Mouse (Mus musculus) Patski (cell line): ENCODE results near the gene Fry. TPM values are rescaled to one million over a fixed set of nuclear protein-coding genes. Genes with fewer than 3 reads are reported as not detected.

ENCODE experiments used
- ATAC-seq: fragments of 100-300 bp; one replicate; pipeline ENCODE4 v1.8.0; 2021
- CTCF ChIA-PET: fragments of 350-600 bp; sonication (Branson Sonifier 250); formaldehyde crosslinking; loops from one replicate; lab custom pipeline; 2022; ENCODE audit warnings: inconsistent platforms; lab: Charles Lee
- POLR2A ChIA-PET: fragments of 350-600 bp; sonication (Branson Sonifier 250); formaldehyde crosslinking; loops from one replicate; lab custom pipeline; 2022; ENCODE audit warnings: antibody characterized with exemption, inconsistent platforms; lab: Charles Lee
- DNase-seq: peaks from one replicate; pipeline ENCODE4 v3.0.0-alpha.2; 2011; ENCODE audit warnings: low read depth, low spot score
- H3K27me3 ChIP-seq: fragments of 371-371 bp; one replicate; pipeline ENCODE4 v1.5.1; 2021
- CTCF ChIP-seq: fragments of 100-300 bp; IDR thresholded peaks from one replicate; pipeline ENCODE4 v1.5.1; 2021
- in situ Hi-C: fragments of 300-500 bp; cut with MboI; formaldehyde crosslinking; loops from 3 replicates; pipeline ENCODE4 v1.11.1; 2018; ENCODE audit warnings: low pct_unique_long_range_greater_than_20kb, mixed read lengths
- polyA plus RNA-seq: library from polyadenylated mRNA; unstranded; gene quantifications from one replicate; pipeline ENCODE4 v1.2.3, GENCODE M21; 2021

The Fry gene
- polyA plus RNA-seq, 1 experiment from 2014 or later = 0.05 TPM

- POLR2A ChIA-PET = no interaction called here
- no peaks in the 10 kb centered on the region for H3K27me3 ChIP-seq
- DNase-seq (no peak), ATAC-seq (no peak)
- in situ Hi-C loops = loop anchor here (10.0 kb wide), 1 partner anchor 262 kb away; no protein-coding TSS in a partner anchor
- CTCF ChIA-PET = interaction anchor here (0.9 kb wide), 1 partner anchor 23 kb away, joined by 3 read pairs; no protein-coding TSS in a partner anchor
- no peak for TF ChIP-seq CTCF
Observed at GRCm38 (mm10) chr5:150436629-150437389, 318.4 kb downstream of the Fry start.

DNA sequence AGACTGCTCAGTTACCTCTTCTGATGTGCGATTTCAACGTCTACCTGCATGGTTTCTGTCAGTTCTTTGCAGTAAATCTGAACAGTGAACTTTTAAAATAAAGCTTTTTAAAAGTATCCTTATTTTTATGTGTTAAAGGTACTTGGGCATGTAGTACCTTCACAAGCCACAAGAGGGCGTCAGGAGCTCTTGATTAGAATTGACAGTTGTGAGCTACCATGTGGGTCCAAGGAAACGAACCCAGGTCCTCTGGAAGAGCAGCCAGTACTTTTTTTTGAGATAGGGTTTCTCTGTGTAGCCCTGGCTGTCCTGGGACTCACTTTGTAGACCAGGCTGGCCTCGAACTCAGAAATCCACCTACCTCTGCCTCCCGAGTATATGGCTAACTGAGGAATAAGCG lies 323.2 kb downstream of the Fry start:
- POLR2A ChIA-PET = interaction anchor here (0.6 to 1.1 kb wide), 2 partner anchors 32 to 44 kb away, joined by 3 read pairs; no protein-coding TSS in a partner anchor
- no peaks in the 10 kb centered on the region for H3K27me3 ChIP-seq
- in situ Hi-C loops = no loop called here
- ATAC-seq (no peak), DNase-seq (no peak)
- CTCF ChIA-PET = interaction anchor here (0.7 to 2.2 kb wide), 21 partner anchors 8 to 254 kb away, joined by 3 to 17 read pairs (median 5); partner anchors contain the start of genes N4bp2l2 and Pds5b
- peak; percentile 72 for TF ChIP-seq CTCF

- no peak for ATAC-seq
- ChIA-PET CTCF (interaction anchor here (2.2 kb wide), 1 partner anchor 10 kb away, joined by 8 read pairs; no protein-coding TSS in a partner anchor), POLR2A (interaction anchor here (0.6 kb wide), 1 partner anchor 37 kb away, joined by 3 read pairs; no protein-coding TSS in a partner anchor)
- no peak for TF ChIP-seq CTCF
- no peaks in the 10 kb centered on the region for H3K27me3 ChIP-seq
- in situ Hi-C loops = no loop called here
- DNase-seq = no peak
Observed at GRCm38 (mm10) chr5:150451281-150452003, 333.0 kb downstream of the Fry start.

- peak; percentile 32 for TF ChIP-seq CTCF
- ATAC-seq = no peak
- no peak for DNase-seq
- ChIA-PET POLR2A (interaction anchor here (0.6 to 1.0 kb wide), 2 partner anchors 36 to 50 kb away, joined by 3 read pairs; no protein-coding TSS in a partner anchor), CTCF (interaction anchor here (2.2 kb wide), 1 partner anchor 10 kb away, joined by 8 read pairs; no protein-coding TSS in a partner anchor)
- H3K27me3 ChIP-seq = no peaks in the 10 kb centered on the region
- in situ Hi-C loops = no loop called here
Observed at GRCm38 (mm10) chr5:150452004-150452626, 333.7 kb downstream of the Fry start.

- H3K27me3 ChIP-seq = no peaks in the 10 kb centered on the region
- in situ Hi-C loops = no loop called here
- no peak for TF ChIP-seq CTCF
- POLR2A ChIA-PET = interaction anchor here (0.6 to 1.0 kb wide), 2 partner anchors 49 to 191 kb away, joined by 3 read pairs; no protein-coding TSS in a partner anchor
- CTCF ChIA-PET = interaction anchor here (0.7 to 2.2 kb wide), 2 partner anchors 11 kb away, joined by 3 to 8 read pairs; no protein-coding TSS in a partner anchor
- no peak for ATAC-seq
- DNase-seq = no peak
Observed at GRCm38 (mm10) chr5:150452671-150453070, 334.2 kb downstream of the Fry start.

DNA sequence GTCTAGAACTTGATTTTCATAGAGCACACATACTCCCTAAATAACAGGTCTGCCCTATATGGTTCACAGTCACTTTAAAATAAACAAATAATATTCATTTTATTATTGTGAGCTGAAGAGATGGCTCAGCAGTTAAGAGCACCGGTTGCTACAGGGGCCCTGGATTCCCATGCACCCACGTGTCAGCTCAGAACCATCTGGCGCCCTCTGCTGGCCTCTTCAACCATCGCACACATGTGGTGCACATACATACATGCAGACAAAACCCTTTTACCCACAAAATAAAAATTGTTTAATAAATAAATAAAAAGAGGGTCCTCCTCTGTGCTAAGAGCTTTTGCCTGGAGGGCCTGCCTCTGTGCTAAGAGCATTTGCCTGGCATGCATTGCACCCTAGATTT lies 335.0 kb downstream of the Fry start:
- POLR2A ChIA-PET = no interaction called here
- TF ChIP-seq CTCF = peak; percentile 27
- no peak for ATAC-seq
- in situ Hi-C loops = no loop called here
- no peak for DNase-seq
- H3K27me3 ChIP-seq = no peaks in the 10 kb centered on the region
- CTCF ChIA-PET = no interaction called here

DNA sequence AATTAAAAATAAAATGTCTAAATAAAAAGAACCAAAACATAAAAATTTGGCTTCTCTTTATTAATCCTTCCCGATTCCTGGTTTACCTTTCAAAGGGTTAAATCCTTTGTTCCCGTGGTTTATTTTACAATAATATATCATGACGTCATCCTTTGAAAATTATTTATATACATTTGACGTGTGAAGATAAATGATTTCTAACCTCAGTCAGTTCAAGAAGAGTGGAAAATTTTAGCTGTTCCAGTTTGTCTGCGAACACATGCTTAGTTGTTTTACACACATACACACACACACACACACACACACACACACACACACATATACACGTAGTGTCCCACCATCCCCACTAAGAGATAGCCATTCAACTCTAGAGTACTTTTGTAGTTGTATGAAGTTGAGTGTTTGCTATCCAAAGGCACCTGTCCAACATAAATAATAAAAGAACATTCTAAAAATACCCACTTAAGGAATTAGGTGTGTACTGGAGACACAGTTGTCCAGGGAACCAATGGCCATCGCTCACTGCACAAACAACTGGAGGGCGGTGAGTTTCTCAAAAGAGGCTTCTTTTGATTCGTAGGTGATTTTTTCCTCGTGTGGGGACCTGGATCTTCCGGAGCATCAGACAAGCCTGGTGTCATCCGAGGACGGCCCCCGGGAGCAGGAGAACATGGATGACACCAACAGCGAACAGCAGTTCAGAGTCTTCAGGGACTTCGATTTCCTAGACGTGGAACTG lies 338.9 kb downstream of the Fry start:
- no peak for TF ChIP-seq CTCF
- DNase-seq (no peak), ATAC-seq (no peak)
- POLR2A ChIA-PET = no interaction called here
- in situ Hi-C loops = no loop called here
- CTCF ChIA-PET = no interaction called here
- no peaks in the 10 kb centered on the region for H3K27me3 ChIP-seq

GRCm38 (mm10) chr5:150457904-150458739 lies 339.7 kb downstream of the Fry start:
- in situ Hi-C loops = no loop called here
- no peaks in the 10 kb centered on the region for H3K27me3 ChIP-seq
- ChIA-PET CTCF (no interaction called here), POLR2A (no interaction called here)
- peak; percentile 73 for ATAC-seq
- no peak for TF ChIP-seq CTCF
- no peak for DNase-seq

DNA sequence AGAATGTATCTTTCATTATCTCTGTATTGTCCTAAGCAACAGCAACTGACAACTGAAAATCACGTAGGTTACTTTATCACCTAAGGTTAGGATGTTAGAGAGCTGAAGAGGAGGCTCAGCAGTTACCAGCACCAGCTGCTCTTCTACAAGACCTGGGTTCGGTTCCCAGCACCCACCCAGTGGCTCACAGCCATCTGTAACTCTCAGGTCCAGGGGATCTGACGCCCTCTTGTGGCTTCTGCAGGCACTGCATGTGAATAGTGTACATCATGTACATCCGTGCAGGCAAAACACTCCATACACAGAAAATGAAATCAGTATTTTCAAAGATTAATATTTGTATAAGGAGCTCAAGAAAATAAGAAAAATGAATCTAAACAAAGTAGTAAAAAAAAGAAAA lies 341.4 kb downstream of the Fry start:
- DNase-seq = no peak
- no peaks in the 10 kb centered on the region for H3K27me3 ChIP-seq
- POLR2A ChIA-PET = no interaction called here
- TF ChIP-seq CTCF = peak; percentile 36
- in situ Hi-C loops = no loop called here
- CTCF ChIA-PET = interaction anchor here (0.6 kb wide), 1 partner anchor 23 kb away, joined by 3 read pairs; no protein-coding TSS in a partner anchor
- ATAC-seq = no peak
